Mouse (Mus musculus): ENCODE results near the gene Rpl10a. TPM values are rescaled to one million over a fixed set of nuclear protein-coding genes. Genes with fewer than 3 reads are reported as not detected.
A peak's percentile ranks its signal among the peaks of the same experiment; 100 is the strongest.

The Rpl10a gene
- polyA plus RNA-seq, 1 experiment from 2014 or later, result 341 TPM

- WGBS, result 79% methylated on average over 5 of the region's 5 CpGs
- H3K9ac ChIP-seq, result no peak overlapping the region
Measured at GRCm38 (mm10) chr17:28369056-28369455, 40.8 kb downstream of the Rpl10a start.

GRCm38 (mm10) chr17:28371286-28371685 lies 43.0 kb downstream of the Rpl10a start:
- Histone ChIP-seq H3K4me2 (replicated peaks) (no peak overlapping the region), H3K4me1 (no peaks in the 10 kb centered on the region), H3K9ac (no peak overlapping the region), H3K36me3 (no peaks in the 10 kb centered on the region), H3K27me3 (replicated peaks) (peaks cover 31% of the 10 kb centered on the region), H3K9me3 (no peaks in the 10 kb centered on the region), H3K4me3 (no peak overlapping the region), H3K27ac (no peak overlapping the region)
- no peak for ATAC-seq (ENCODE audit: low FRiP score, low read depth)
- WGBS, result 69% methylated on average over 2 of the region's 2 CpGs

More at GRCm38 (mm10) chr17:28369056-28369455, 40.8 kb downstream of the Rpl10a start:
- Histone ChIP-seq H3K9me3 (no peaks in the 10 kb centered on the region), H3K4me3 (no peak overlapping the region), H3K36me3 (no peaks in the 10 kb centered on the region), H3K4me1 (peaks cover 4% of the 10 kb centered on the region; the same call in 1 of the 2 replicates), H3K4me2 (replicated peaks) (no peak overlapping the region), H3K27ac (no peak overlapping the region), H3K27me3 (replicated peaks) (peaks cover 28% of the 10 kb centered on the region)
- ATAC-seq (ENCODE audit: low FRiP score, low read depth), result no peak

- Histone ChIP-seq H3K36me3 (no peaks in the 10 kb centered on the region), H3K4me1 (no peaks in the 10 kb centered on the region), H3K27me3 (replicated peaks) (peaks cover 34% of the 10 kb centered on the region), H3K9me3 (no peaks in the 10 kb centered on the region), H3K4me2 (replicated peaks) (no peak overlapping the region), H3K9ac (no peak overlapping the region), H3K4me3 (no peak overlapping the region), H3K27ac (no peak overlapping the region)
- ATAC-seq (ENCODE audit: low FRiP score, low read depth), result no peak
- 76% methylated on average over 1 of the region's 1 CpGs for WGBS
Measured at GRCm38 (mm10) chr17:28371941-28372340, 43.7 kb downstream of the Rpl10a start.

DNA sequence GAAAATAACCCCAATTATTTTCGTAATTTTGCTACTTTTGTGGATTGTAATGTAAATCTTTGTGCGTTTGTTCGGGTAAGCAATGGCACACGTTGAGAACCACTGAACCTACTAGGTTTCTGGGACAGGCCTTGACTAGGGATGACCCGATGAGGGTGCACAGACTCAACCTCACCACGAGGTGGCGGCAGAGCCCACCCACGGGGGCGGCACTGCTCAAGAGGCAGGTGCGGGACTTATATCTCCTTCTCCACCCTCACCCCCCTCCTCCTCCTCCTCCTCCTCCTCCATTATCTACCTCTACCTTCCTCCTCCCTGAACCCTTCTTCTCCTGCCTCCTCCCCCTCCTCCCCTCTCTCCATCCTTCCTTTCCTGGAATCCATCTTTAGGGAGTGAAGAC lies 45.5 kb downstream of the Rpl10a start:
- WGBS, result 17% methylated on average over 10 of the region's 10 CpGs
- Histone ChIP-seq H3K27me3 (replicated peaks) (peaks cover 28% of the 10 kb centered on the region), H3K4me3 (no peak overlapping the region), H3K4me2 (replicated peaks) (no peak overlapping the region), H3K4me1 (no peaks in the 10 kb centered on the region), H3K36me3 (no peaks in the 10 kb centered on the region), H3K9me3 (no peaks in the 10 kb centered on the region), H3K9ac (no peak overlapping the region), H3K27ac (no peak overlapping the region)
- no peak for ATAC-seq (ENCODE audit: low FRiP score, low read depth)

- ATAC-seq (ENCODE audit: low FRiP score, low read depth), result no peak
- Histone ChIP-seq H3K27me3 (replicated peaks) (peaks cover 28% of the 10 kb centered on the region), H3K4me2 (replicated peaks) (no peak overlapping the region), H3K36me3 (no peaks in the 10 kb centered on the region), H3K4me1 (no peaks in the 10 kb centered on the region), H3K27ac (no peak overlapping the region), H3K9me3 (no peaks in the 10 kb centered on the region), H3K9ac (no peak overlapping the region), H3K4me3 (no peak overlapping the region)
- WGBS, result 21% methylated on average over 16 of the region's 16 CpGs
Measured at GRCm38 (mm10) chr17:28374494-28374893, 46.2 kb downstream of the Rpl10a start.

- Histone ChIP-seq H3K36me3 (no peaks in the 10 kb centered on the region), H3K27ac (no peak overlapping the region), H3K4me1 (no peaks in the 10 kb centered on the region), H3K4me3 (no peak overlapping the region), H3K9me3 (no peaks in the 10 kb centered on the region), H3K9ac (no peak overlapping the region), H3K27me3 (replicated peaks) (peaks cover 28% of the 10 kb centered on the region), H3K4me2 (replicated peaks) (0 out of 2 replicates have a peak overlapping the region, but pooled peaks have one; percentile 9)
- WGBS, result 5% methylated on average over 17 of the region's 17 CpGs
- ATAC-seq (ENCODE audit: low FRiP score, low read depth), result no peak
Measured at GRCm38 (mm10) chr17:28375592-28376061, 47.4 kb downstream of the Rpl10a start.

- H3K4me1 ChIP-seq, result no peaks in the 10 kb centered on the region
- ATAC-seq (ENCODE audit: low FRiP score, low read depth), result no peak
- H3K27me3 ChIP-seq (replicated peaks), result peaks cover 13% of the 10 kb centered on the region
- H3K27ac ChIP-seq, result no peak overlapping the region
- no peaks in the 10 kb centered on the region for H3K36me3 ChIP-seq
- H3K9ac ChIP-seq, result no peak overlapping the region
- H3K4me3 ChIP-seq, result no peak overlapping the region
- 18% methylated on average over 6 of the region's 6 CpGs for WGBS
- no peak overlapping the region for H3K4me2 ChIP-seq (replicated peaks)
- no peaks in the 10 kb centered on the region for H3K9me3 ChIP-seq
Measured at GRCm38 (mm10) chr17:28380255-28380654, 52.0 kb downstream of the Rpl10a start.

Other genes starting within 250 kb of the Rpl10a start
- gene Tcp11, start 247.8 kb upstream of the Rpl10a start, polyA plus RNA-seq (2016; fragmentation: Nextera tagmentation; extraction: Ambion mirVana), result 1.3 and 1.4 TPM in 2 replicates
- 6.8 and 7.3 TPM in 2 replicates for gene Scube3, start 186.3 kb upstream of the Rpl10a start, polyA plus RNA-seq (2016; fragmentation: Nextera tagmentation; extraction: Ambion mirVana)
- 45.0 and 53.9 TPM in 2 replicates for gene Zfp523, start 151.3 kb upstream of the Rpl10a start, polyA plus RNA-seq (2016; fragmentation: Nextera tagmentation; extraction: Ambion mirVana)
- 4.4 and 5.3 TPM in 2 replicates for gene Def6, start 120.7 kb upstream of the Rpl10a start, polyA plus RNA-seq (2016; fragmentation: Nextera tagmentation; extraction: Ambion mirVana)
- 2.2 and 2.3 TPM in 2 replicates for gene Ppard, start 95.8 kb upstream of the Rpl10a start, polyA plus RNA-seq (2016; fragmentation: Nextera tagmentation; extraction: Ambion mirVana)
- gene Fance, start 15.0 kb upstream of the Rpl10a start, polyA plus RNA-seq (2016; fragmentation: Nextera tagmentation; extraction: Ambion mirVana), result 31.0 and 31.2 TPM in 2 replicates
- 3.5 and 4.8 TPM in 2 replicates for gene Tead3, start 22.3 kb downstream of the Rpl10a start, polyA plus RNA-seq (2016; fragmentation: Nextera tagmentation; extraction: Ambion mirVana)
- gene Tulp1, start 36.8 kb downstream of the Rpl10a start, polyA plus RNA-seq (2016; fragmentation: Nextera tagmentation; extraction: Ambion mirVana), result 3.0 and 5.1 TPM in 2 replicates
- gene Fkbp5, start 189.1 kb downstream of the Rpl10a start, polyA plus RNA-seq (2016; fragmentation: Nextera tagmentation; extraction: Ambion mirVana), result 34.1 and 35.1 TPM in 2 replicates
- not detected in 2 replicates for gene Armc12, start 202.3 kb downstream of the Rpl10a start, polyA plus RNA-seq (2016; fragmentation: Nextera tagmentation; extraction: Ambion mirVana)
- not detected in 2 replicates for gene Clpsl2, start 220.9 kb downstream of the Rpl10a start, polyA plus RNA-seq (2016; fragmentation: Nextera tagmentation; extraction: Ambion mirVana)
- not detected in 2 replicates for gene Clps, start 232.3 kb downstream of the Rpl10a start, polyA plus RNA-seq (2016; fragmentation: Nextera tagmentation; extraction: Ambion mirVana)
- gene Lhfpl5, start 247.2 kb downstream of the Rpl10a start, polyA plus RNA-seq (2016; fragmentation: Nextera tagmentation; extraction: Ambion mirVana), result 3.5 and 3.9 TPM in 2 replicates

Measured in neural tube, embryonic 12.5 days (tissue).